Mouse (Mus musculus) lung, adult 2 months (tissue): ENCODE measurements around the gene Dclre1a.

ENCODE experiments used
- CTCF ChIP-seq: fragments of 200-500 bp; IDR thresholded peaks from 2 replicates; pipeline ENCODE4 v1.5.1; 2011; ENCODE audit warnings: mild to moderate bottlenecking, low read length, control low read depth; ENCODE audit not compliant: insufficient read depth
- POLR2A ChIP-seq: fragments of 200-500 bp; IDR thresholded peaks from 2 replicates; pipeline ENCODE4 v1.6.1; 2011; ENCODE audit warnings: low read depth, mild to moderate bottlenecking, control low read depth, low read length, borderline replicate concordance; ENCODE audit errors: extremely low read depth

DNA sequence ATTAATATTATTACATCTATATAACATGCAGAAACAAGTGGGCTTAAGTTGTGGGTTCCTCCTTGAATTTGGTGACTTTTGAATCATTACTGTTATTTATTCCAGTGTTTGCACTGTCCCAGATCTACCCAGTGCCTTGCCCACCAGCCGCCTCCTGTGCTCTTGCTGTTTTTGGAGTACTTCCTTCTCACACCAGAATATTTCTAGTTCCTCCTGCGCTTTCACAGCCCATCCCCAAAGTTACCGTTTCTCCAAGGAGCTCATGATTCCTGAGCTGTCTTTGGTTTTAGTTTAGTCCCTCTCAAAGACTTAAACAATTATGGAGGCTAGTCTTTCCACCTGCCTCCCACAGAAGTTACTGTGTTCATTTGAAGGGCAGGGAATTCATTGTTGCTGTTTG, 15.4 kb upstream of the Dclre1a start:
- TF ChIP-seq CTCF (no peak), POLR2A (no peak)
